In genomic region chr8:45355809-45356208, GRCm38 (mm10) we compare ENCODE assay signal across 24 mouse cellular contexts. TPM values are rescaled to one million over a fixed set of nuclear protein-coding genes. Genes with fewer than 3 reads are reported as not detected.
A peak's percentile ranks its signal among the peaks of the same experiment; 100 is the strongest.
DNase-seq lines count a peak whose midpoint lies in the region; ATAC-seq lines count a peak whose summit lies in the region.
"Had no signal": no experiment of that assay in that cellular context is flagged by ENCODE, and none has a peak within 500 bp of the region (broad histone marks: within the 10 kb centered on the region; RNA-seq: fewer than 3 reads in every experiment).

No protein-coding gene starts in this region.

- DNase-seq in kidney, adult 9 months: peak; percentile 52
- DNase-seq in kidney, postnatal 10 days: no peak
- DNase-seq in limb, embryonic 10.5 days (ENCODE audit: low spot score): peak; percentile 2
- DNase-seq: adrenal gland, adult 2 months; adrenal gland, postnatal 25 days; cerebellum, adult 18-20 months; cerebellum, postnatal 10 days; forebrain, postnatal 0 days; gastrocnemius, adult 2 months; gastrocnemius, postnatal 25 days; heart, postnatal 10 days had no signal

- peak overlapping the region; percentile 86 for H3K27ac ChIP-seq in kidney, embryonic 15.5 days
- H3K27ac ChIP-seq in kidney, embryonic 16.5 days (ENCODE audit: low read length): peak overlapping the region; percentile 73
- H3K27ac ChIP-seq in limb, embryonic 10.5 days: no peak overlapping the region
- H3K27ac ChIP-seq: embryonic facial prominence, embryonic 10.5 days; forebrain, embryonic 13.5 days; gastrocnemius, adult 2 months; heart, embryonic 10.5 days; hindbrain, embryonic 13.5 days had no signal

- peaks cover 13% of the 10 kb centered on the region for H3K4me1 ChIP-seq in kidney, embryonic 15.5 days
- peaks cover 11% of the 10 kb centered on the region; the same call in 1 of the 2 replicates for H3K4me1 ChIP-seq in kidney, embryonic 16.5 days (ENCODE audit: insufficient read depth, low read length)
- H3K4me1 ChIP-seq in limb, embryonic 10.5 days: peaks cover 15% of the 10 kb centered on the region

- H3K4me3 ChIP-seq in kidney, embryonic 15.5 days (replicated peaks): no peak overlapping the region
- H3K4me3 ChIP-seq in kidney, embryonic 16.5 days (ENCODE audit: low read length): no peak overlapping the region
- no peak overlapping the region for H3K4me3 ChIP-seq in limb, embryonic 10.5 days
- H3K4me3 ChIP-seq: embryonic facial prominence, embryonic 10.5 days; forebrain, embryonic 13.5 days; gastrocnemius, adult 2 months; heart, embryonic 10.5 days; hindbrain, embryonic 13.5 days had no signal

- 0 out of 2 replicates have a peak, but pooled peaks have one; percentile 47 for ATAC-seq in kidney, embryonic 15.5 days (replicated peaks; ENCODE audit: low FRiP score)
- ATAC-seq in kidney, embryonic 16.5 days (ENCODE audit: low FRiP score, low TSS enrichment): no peak
- ATAC-seq in frontal cortex, adult (ENCODE audit: low TSS enrichment): no peak
- ATAC-seq in megakaryocyte progenitor cell, adult 5-6 weeks (replicated peaks; ENCODE audit: poor library complexity): no peak
- ATAC-seq: forebrain, embryonic 13.5 days; forebrain, postnatal 0 days had no signal

- no peaks in the 10 kb centered on the region for H3K9me3 ChIP-seq in kidney, embryonic 15.5 days (replicated peaks)
- H3K9me3 ChIP-seq in kidney, embryonic 16.5 days (ENCODE audit: low read length): no peaks in the 10 kb centered on the region
- H3K9me3 ChIP-seq in limb, embryonic 10.5 days (replicated peaks): no peaks in the 10 kb centered on the region
- H3K9me3 ChIP-seq: embryonic facial prominence, embryonic 10.5 days; forebrain, embryonic 13.5 days; heart, embryonic 10.5 days; hindbrain, embryonic 13.5 days had no signal

- peak overlapping the region; percentile 40 for H3K4me2 ChIP-seq in kidney, embryonic 15.5 days
- peak overlapping the region; percentile 7 for H3K4me2 ChIP-seq in kidney, embryonic 16.5 days (replicated peaks; ENCODE audit: low read depth, low read length)
- H3K4me2 ChIP-seq: forebrain, embryonic 13.5 days; hindbrain, embryonic 13.5 days had no signal

- 68% methylated on average over 6 of the region's 6 CpGs for WGBS in kidney, embryonic 15.5 days
- 74% methylated on average over 6 of the region's 6 CpGs for WGBS in kidney, embryonic 16.5 days
- WGBS in limb, embryonic 10.5 days: 89% methylated on average over 6 of the region's 6 CpGs

- H3K36me3 ChIP-seq in kidney, embryonic 15.5 days: peaks cover 36% of the 10 kb centered on the region
- peaks cover 25% of the 10 kb centered on the region for H3K36me3 ChIP-seq in kidney, embryonic 16.5 days (ENCODE audit: insufficient read depth, low read length)
- peaks cover 13% of the 10 kb centered on the region for H3K36me3 ChIP-seq in limb, embryonic 10.5 days
- H3K36me3 ChIP-seq: heart, embryonic 10.5 days; hindbrain, embryonic 13.5 days had no signal

- no peaks in the 10 kb centered on the region for H3K27me3 ChIP-seq in kidney, embryonic 15.5 days
- H3K27me3 ChIP-seq in kidney, embryonic 16.5 days (ENCODE audit: insufficient read depth, low read length): no peaks in the 10 kb centered on the region
- H3K27me3 ChIP-seq in limb, embryonic 10.5 days (ENCODE audit: low read depth, poor library complexity, severe bottlenecking): no peaks in the 10 kb centered on the region
- H3K27me3 ChIP-seq: forebrain, embryonic 13.5 days; hindbrain, embryonic 13.5 days had no signal

- no peak overlapping the region for H3K9ac ChIP-seq in kidney, embryonic 15.5 days
- H3K9ac ChIP-seq in kidney, embryonic 16.5 days (replicated peaks; ENCODE audit: low read length): no peak overlapping the region
- H3K9ac ChIP-seq: forebrain, embryonic 13.5 days; forebrain, postnatal 0 days; hindbrain, embryonic 13.5 days had no signal

RNA-seq across cellular contexts. Expression of gene Cyp4v3, which starts 22.8 kb away (rescaled TPM):
- polyA plus RNA-seq in kidney, embryonic 15.5 days (2015; fragmentation: Nextera tagmentation; extraction: Ambion mirVana): 1.6 and 2.1 TPM in 2 replicates
- 1.3 and 1.6 TPM in 2 replicates for polyA plus RNA-seq in kidney, embryonic 16.5 days (2015; fragmentation: Nextera tagmentation; extraction: Ambion mirVana)
- 0.24 and 0.34 TPM in 2 replicates for polyA plus RNA-seq in limb, embryonic 10.5 days (2016; fragmentation: Nextera tagmentation; extraction: Ambion mirVana)
- 10.9 and 13.2 TPM in 2 replicates for total RNA-seq in megakaryocyte progenitor cell, adult 5-6 weeks (2015)
- 10.9 and 11.6 TPM in 2 replicates for total RNA-seq in megakaryocyte progenitor cell, adult 5-6 weeks (2017)

RNA-seq across cellular contexts. Expression of gene Fam149a, which starts 26.3 kb away (rescaled TPM):
- 47.0 and 48.4 TPM in 2 replicates for polyA plus RNA-seq in kidney, embryonic 15.5 days (2015; fragmentation: Nextera tagmentation; extraction: Ambion mirVana)
- 44.4 and 52.0 TPM in 2 replicates for polyA plus RNA-seq in kidney, embryonic 16.5 days (2015; fragmentation: Nextera tagmentation; extraction: Ambion mirVana)
- 12.8 and 13.5 TPM in 2 replicates for polyA plus RNA-seq in limb, embryonic 10.5 days (2016; fragmentation: Nextera tagmentation; extraction: Ambion mirVana)
- total RNA-seq in megakaryocyte progenitor cell, adult 5-6 weeks (2015): 0.17 and 0.32 TPM in 2 replicates
- total RNA-seq in megakaryocyte progenitor cell, adult 5-6 weeks (2017): 0.04 and 0.07 TPM in 2 replicates
- total RNA-seq: granulocyte monocyte progenitor cell, adult 5-6 weeks; hematopoietic stem cell, adult 5-6 weeks had no signal

RNA-seq across cellular contexts. Expression of gene Gm45753, which starts 47.5 kb away (rescaled TPM):
- 0.32 and 0.42 TPM in 2 replicates for polyA plus RNA-seq in kidney, embryonic 15.5 days (2015; fragmentation: Nextera tagmentation; extraction: Ambion mirVana)
- 0.28 TPM in 1 of 2 replicates, not detected in the other for polyA plus RNA-seq in kidney, embryonic 16.5 days (2015; fragmentation: Nextera tagmentation; extraction: Ambion mirVana)
- polyA plus RNA-seq in limb, embryonic 10.5 days (2016; fragmentation: Nextera tagmentation; extraction: Ambion mirVana): not detected in 2 replicates
- total RNA-seq in megakaryocyte progenitor cell, adult 5-6 weeks (2015): not detected in 2 replicates
- total RNA-seq in megakaryocyte progenitor cell, adult 5-6 weeks (2017): not detected in 2 replicates
- total RNA-seq: adrenal gland, postnatal 25 days; ES-E14; forebrain, postnatal 0 days; gastrocnemius, adult 2 months; gastrocnemius, postnatal 25 days; granulocyte monocyte progenitor cell, adult 5-6 weeks; heart, postnatal 10 days; hematopoietic stem cell, adult 5-6 weeks had no signal
- polyA plus RNA-seq: adrenal gland, adult 2 months; embryonic facial prominence, embryonic 14.5 days; forebrain, embryonic 13.5 days; heart, embryonic 10.5 days; heart, embryonic 14.5 days; hindbrain, embryonic 13.5 days had no signal

RNA-seq across cellular contexts. Expression of gene Tlr3, which starts 55.1 kb away (rescaled TPM):
- polyA plus RNA-seq in kidney, embryonic 15.5 days (2015; fragmentation: Nextera tagmentation; extraction: Ambion mirVana): 3.2 and 4.1 TPM in 2 replicates
- polyA plus RNA-seq in kidney, embryonic 16.5 days (2015; fragmentation: Nextera tagmentation; extraction: Ambion mirVana): 3.1 and 3.9 TPM in 2 replicates
- 0.48 and 0.74 TPM in 2 replicates for polyA plus RNA-seq in limb, embryonic 10.5 days (2016; fragmentation: Nextera tagmentation; extraction: Ambion mirVana)
- 1.2 and 1.9 TPM in 2 replicates for total RNA-seq in megakaryocyte progenitor cell, adult 5-6 weeks (2015)
- 0.24 and 1.6 TPM in 2 replicates for total RNA-seq in megakaryocyte progenitor cell, adult 5-6 weeks (2017)
